Mouse (Mus musculus) spleen, adult 2 months (tissue): ENCODE data around the gene Mgll. TPM values are rescaled to one million over a fixed set of nuclear protein-coding genes. Genes with fewer than 3 reads are reported as not detected.

Experiments
- DNase-seq, 2 experiments: peaks; one replicate each; pipeline versions ENCODE4 v3.0.0 to v3.0.0-alpha.2; 2012 to 2021; ENCODE audit warnings: low spot score in 2 of 2, low read depth in 1 of 2
- H3K27ac ChIP-seq: fragments of 200-500 bp; 2 replicates; pipeline ENCODE4 v1.5.1; 2012; ENCODE audit warnings: low read length, inconsistent platforms; ENCODE audit not compliant: insufficient read depth
- H3K27me3 ChIP-seq: fragments of 200-500 bp; 2 replicates; pipeline ENCODE4 v1.6.1; 2012; ENCODE audit warnings: mild to moderate bottlenecking, moderate library complexity, low read length, inconsistent platforms; ENCODE audit not compliant: control insufficient read depth, insufficient read depth
- H3K36me3 ChIP-seq: fragments of 200-500 bp; 2 replicates; pipeline ENCODE4 v1.6.1; 2012; ENCODE audit warnings: mild to moderate bottlenecking, low read length, inconsistent platforms; ENCODE audit not compliant: control insufficient read depth, insufficient read depth
- H3K4me1 ChIP-seq: fragments of 200-500 bp; 2 replicates; pipeline ENCODE4 v1.6.1; 2011; ENCODE audit warnings: inconsistent platforms; ENCODE audit not compliant: control insufficient read depth, insufficient read depth, insufficient read length
- H3K4me3 ChIP-seq: fragments of 200-500 bp; 2 replicates; pipeline ENCODE4 v1.5.1; 2011; ENCODE audit warnings: mild to moderate bottlenecking, inconsistent platforms; ENCODE audit not compliant: insufficient read depth, insufficient read length; ENCODE audit errors: extremely low read depth
- CTCF ChIP-seq: fragments of 200-500 bp; IDR thresholded peaks from 2 replicates; pipeline ENCODE4 v1.5.1; 2011; ENCODE audit warnings: mild to moderate bottlenecking, inconsistent platforms; ENCODE audit not compliant: insufficient read depth, insufficient read length, insufficient replicate concordance; ENCODE audit errors: extremely low read depth
- POLR2A ChIP-seq: fragments of 200-500 bp; IDR thresholded peaks from 2 replicates; pipeline ENCODE4 v1.6.1; 2011; ENCODE audit warnings: low read depth, low read length, inconsistent platforms
- WGBS: fragments of 180-500 bp; shearing (Covaris S2); methylation state at CpG from one replicate; pipeline ENCODE4 v1.1.7; 2018; 5-methylcytosine and 5-hydroxymethylcytosine counted together
- polyA plus RNA-seq: library from polyadenylated mRNA; depleted of rRNA; stranded (reverse); fragments of >200 nt; gene quantifications from 2 replicates; pipeline ENCODE4 v1.2.3, GENCODE M21; 2012

Mgll gene
- polyA plus RNA-seq, 1 experiment, result 43.1 TPM

DNA sequence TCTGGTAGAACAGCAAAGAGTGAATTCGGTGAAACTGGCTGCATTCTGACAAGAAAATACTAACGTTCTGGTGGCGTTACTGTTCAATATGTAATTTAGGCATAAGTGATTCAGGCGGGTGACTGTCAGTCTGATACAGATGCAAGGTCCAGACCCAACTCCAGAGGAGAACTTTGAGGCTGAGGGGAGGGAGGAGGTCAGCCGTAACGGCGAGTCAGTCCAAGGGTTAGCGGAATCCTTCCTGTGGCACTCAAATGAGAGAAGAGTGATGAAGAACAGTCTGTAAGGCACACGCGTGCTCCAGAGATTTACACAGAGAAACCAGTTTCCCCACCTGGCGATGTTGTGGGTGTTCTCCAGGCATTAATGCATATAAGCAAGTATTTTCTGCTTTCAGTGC, 36.0 kb upstream of the Mgll start:
- Histone ChIP-seq H3K36me3 (no peaks in the 10 kb centered on the region), H3K4me3 (no peak overlapping the region), H3K27me3 (no peaks in the 10 kb centered on the region), H3K4me1 (no peaks in the 10 kb centered on the region), H3K27ac (no peak overlapping the region)
- DNase-seq, result no peak
- TF ChIP-seq POLR2A (no peak), CTCF (no peak)
- 87% methylated on average over 11 of the region's 11 CpGs for WGBS

DNA sequence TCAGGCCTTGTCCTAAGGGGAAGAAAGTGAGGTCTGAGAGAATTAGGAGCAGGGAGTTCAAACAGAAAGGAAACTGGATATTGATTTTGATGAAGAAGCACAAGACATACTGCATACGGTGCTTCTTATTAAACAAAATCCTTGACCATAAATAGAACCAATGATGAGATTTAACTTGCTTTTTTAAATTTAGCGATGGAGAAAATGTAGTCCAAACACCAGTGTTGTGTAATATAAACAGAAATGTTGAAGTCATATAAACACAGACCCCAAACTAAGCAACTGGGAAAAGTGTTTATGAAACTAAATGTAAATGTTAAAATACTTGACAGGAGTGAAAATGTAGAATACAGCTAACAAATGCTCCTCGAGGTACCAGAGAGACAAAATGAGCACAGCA, 35.5 kb upstream of the Mgll start:
- 88% methylated on average over 3 of the region's 3 CpGs for WGBS

DNA sequence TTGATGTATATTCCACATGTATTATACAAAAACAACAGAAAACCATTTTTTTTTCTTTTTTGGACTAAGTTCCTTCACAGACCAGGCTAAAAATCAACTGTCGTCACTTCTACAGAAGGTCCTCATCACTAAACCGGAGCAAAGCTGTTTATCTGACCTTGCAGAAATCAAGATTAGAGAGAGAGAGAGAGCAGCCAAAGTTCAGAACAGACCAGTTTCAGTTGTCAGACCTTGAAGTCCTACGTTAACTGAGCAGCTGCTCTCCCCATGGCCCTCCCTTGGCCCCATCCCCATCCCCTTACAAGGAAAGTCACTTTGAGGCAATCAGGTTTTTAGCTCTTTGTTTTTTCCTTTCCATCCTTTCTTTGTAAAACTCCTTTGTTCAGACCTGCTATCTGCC, 34.0 kb upstream of the Mgll start:
- H3K4me1 ChIP-seq, result no peaks in the 10 kb centered on the region
- WGBS, result 78% methylated on average over 3 of the region's 3 CpGs
- DNase-seq, result no peak
- no peaks in the 10 kb centered on the region for H3K27me3 ChIP-seq
- no peak overlapping the region for H3K27ac ChIP-seq
- no peak overlapping the region for H3K4me3 ChIP-seq
- TF ChIP-seq POLR2A, result no peak
- TF ChIP-seq CTCF, result no peak
- H3K36me3 ChIP-seq, result no peaks in the 10 kb centered on the region

More for the DNA sequence above, 35.5 kb upstream of the Mgll start:
- Histone ChIP-seq H3K27me3 (no peaks in the 10 kb centered on the region), H3K4me1 (no peaks in the 10 kb centered on the region), H3K4me3 (no peak overlapping the region), H3K36me3 (no peaks in the 10 kb centered on the region), H3K27ac (no peak overlapping the region)
- TF ChIP-seq POLR2A, result no peak
- no peak for TF ChIP-seq CTCF
- DNase-seq, result no peak

DNA sequence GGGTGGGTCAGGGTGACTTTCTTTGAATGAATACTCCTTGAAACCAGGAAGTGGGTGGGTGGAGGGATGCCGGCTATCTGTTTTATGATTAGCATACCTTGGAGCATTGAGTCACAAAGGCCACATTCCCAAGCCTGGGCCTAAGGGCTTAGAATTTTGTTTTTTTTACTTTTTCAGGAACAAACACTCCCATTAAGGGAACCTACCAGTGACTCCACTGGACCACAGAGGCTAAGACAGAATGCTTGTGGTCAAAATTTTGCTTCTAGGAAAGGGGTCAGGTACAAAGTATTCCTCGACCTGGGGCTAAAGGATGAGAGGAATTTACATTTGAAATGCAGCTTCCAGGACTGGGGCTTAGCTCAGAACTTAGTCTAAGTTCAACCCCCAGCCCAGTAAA, 32.9 kb upstream of the Mgll start:
- Histone ChIP-seq H3K4me3 (no peak overlapping the region), H3K27ac (no peak overlapping the region), H3K4me1 (no peaks in the 10 kb centered on the region), H3K27me3 (no peaks in the 10 kb centered on the region), H3K36me3 (no peaks in the 10 kb centered on the region)
- 90% methylated on average over 2 of the region's 2 CpGs for WGBS
- TF ChIP-seq POLR2A (no peak), CTCF (no peak)
- no peak for DNase-seq

GRCm38 (mm10) chr6:88702887-88703286, 21.3 kb upstream of the Mgll start:
- no peaks in the 10 kb centered on the region for H3K27me3 ChIP-seq
- H3K27ac ChIP-seq, result no peak overlapping the region
- no peak for TF ChIP-seq POLR2A
- TF ChIP-seq CTCF, result no peak
- no peak overlapping the region for H3K4me3 ChIP-seq
- no peaks in the 10 kb centered on the region for H3K36me3 ChIP-seq
- 83% methylated on average over 1 of the region's 1 CpGs for WGBS
- no peak for DNase-seq
- no peaks in the 10 kb centered on the region for H3K4me1 ChIP-seq

DNA sequence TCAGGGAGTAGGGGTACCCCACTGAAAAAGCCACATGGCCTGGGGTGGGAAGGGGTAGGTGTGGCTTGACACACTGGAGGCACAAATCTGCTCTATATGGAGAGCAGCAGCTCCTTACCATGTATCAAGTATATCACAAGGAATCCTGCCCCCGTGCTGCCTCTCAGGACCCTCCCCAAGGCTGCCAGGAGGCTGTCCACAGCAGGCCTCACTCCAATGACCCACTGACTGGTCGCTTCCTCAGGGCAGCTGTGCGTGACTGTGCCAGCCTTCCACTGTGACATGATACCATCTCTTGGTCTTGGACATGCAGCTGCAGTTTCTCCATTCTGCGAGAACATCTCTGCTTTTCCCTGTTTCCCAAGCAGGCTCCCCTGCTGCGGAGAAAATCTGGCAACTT, 20.5 kb upstream of the Mgll start:
- no peak for TF ChIP-seq POLR2A
- TF ChIP-seq CTCF, result no peak
- 96% methylated on average over 5 of the region's 5 CpGs for WGBS

DNA sequence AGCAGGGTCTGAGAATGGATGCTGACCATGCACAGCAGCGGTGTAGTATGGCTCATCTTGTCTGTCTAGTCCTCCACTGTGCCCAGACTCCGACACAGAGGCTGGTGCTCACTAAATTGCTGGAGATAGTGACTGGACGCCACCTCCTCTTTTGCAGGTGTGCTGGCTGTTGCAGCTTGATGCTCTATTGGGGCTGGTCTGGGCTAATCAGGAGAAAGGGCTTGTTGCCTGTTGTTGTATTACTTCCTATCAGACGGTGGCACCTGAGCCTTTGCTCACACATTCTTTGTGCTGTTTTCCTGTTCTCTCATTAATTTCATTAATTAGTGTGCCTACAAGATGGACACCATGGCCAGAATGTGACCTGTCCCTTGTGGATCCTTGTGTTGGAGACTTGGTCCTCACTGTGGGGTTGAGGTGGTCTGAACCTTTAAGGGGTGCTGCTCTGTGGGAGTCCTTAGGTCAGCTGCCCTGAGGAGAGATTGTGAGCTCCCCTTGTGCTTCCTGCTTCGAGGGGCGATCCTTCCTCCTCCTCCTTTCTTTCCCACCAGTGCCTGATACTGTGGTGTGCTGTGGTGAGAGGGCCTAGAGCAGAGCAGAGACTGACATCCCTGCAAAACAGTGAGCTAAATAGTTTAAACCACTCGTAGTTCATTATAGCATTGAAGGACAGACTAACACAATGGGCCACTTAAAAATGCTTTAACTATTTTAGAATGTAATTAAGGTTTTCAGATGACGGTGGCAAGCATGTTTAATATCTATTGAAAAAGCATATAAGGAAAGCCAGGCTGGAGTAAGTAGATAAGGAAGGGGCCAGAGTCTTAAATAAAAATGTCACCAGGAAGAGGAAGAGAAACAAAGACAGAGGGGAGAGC, 15.6 kb upstream of the Mgll start:
- H3K27me3 ChIP-seq, result no peaks in the 10 kb centered on the region
- H3K36me3 ChIP-seq, result no peaks in the 10 kb centered on the region
- no peaks in the 10 kb centered on the region for H3K4me1 ChIP-seq
- TF ChIP-seq POLR2A (no peak), CTCF (no peak)
- no peak overlapping the region for H3K4me3 ChIP-seq
- H3K27ac ChIP-seq, result no peak overlapping the region
- no peak for DNase-seq
- WGBS, result 54% methylated on average over 8 of the region's 8 CpGs

More for the DNA sequence above, 20.5 kb upstream of the Mgll start:
- Histone ChIP-seq H3K4me1 (no peaks in the 10 kb centered on the region), H3K27me3 (no peaks in the 10 kb centered on the region), H3K4me3 (no peak overlapping the region), H3K36me3 (no peaks in the 10 kb centered on the region), H3K27ac (no peak overlapping the region)
- DNase-seq, result no peak

DNA sequence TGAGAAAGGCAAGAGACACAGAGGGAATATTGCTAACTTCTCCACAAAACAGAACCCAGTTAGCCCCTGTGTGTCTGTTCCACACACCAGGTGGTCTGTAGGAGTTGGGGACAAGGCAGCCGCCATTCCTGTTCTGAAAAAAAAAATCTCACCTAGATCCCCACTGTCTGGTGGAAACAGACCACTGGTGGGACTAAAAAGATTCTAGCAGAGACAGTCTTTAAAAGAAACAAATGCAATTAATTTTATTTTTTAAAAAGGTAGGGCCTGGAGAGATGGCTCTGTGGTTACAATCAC, 15.0 kb upstream of the Mgll start:
- WGBS, result 86% methylated on average over 1 of the region's 1 CpGs
- Histone ChIP-seq H3K27ac (no peak overlapping the region), H3K4me3 (no peak overlapping the region), H3K36me3 (no peaks in the 10 kb centered on the region), H3K27me3 (no peaks in the 10 kb centered on the region), H3K4me1 (no peaks in the 10 kb centered on the region)
- DNase-seq, result no peak
- TF ChIP-seq POLR2A, result no peak
- no peak for TF ChIP-seq CTCF
